Mouse (Mus musculus) heart, postnatal 10 days (tissue): ENCODE data around the gene Gabrp. TPM values are rescaled to one million over a fixed set of nuclear protein-coding genes. Genes with fewer than 3 reads are reported as not detected.

Experiments
- DNase-seq, 2 experiments: peaks; one replicate each; pipeline ENCODE4 v3.0.0; 2021
- intact Hi-C: fragments of 180-260 bp; cut with DNase I; formaldehyde crosslinking; loops from one replicate; pipeline ENCODE4 v1.15.1; 2025
- total RNA-seq, 2 experiments: library from RNA; stranded (reverse); gene quantifications; 2 replicates each; pipeline ENCODE4 v1.2.3; 2021

Gene Gabrp
- not detected for total RNA-seq

DNA sequence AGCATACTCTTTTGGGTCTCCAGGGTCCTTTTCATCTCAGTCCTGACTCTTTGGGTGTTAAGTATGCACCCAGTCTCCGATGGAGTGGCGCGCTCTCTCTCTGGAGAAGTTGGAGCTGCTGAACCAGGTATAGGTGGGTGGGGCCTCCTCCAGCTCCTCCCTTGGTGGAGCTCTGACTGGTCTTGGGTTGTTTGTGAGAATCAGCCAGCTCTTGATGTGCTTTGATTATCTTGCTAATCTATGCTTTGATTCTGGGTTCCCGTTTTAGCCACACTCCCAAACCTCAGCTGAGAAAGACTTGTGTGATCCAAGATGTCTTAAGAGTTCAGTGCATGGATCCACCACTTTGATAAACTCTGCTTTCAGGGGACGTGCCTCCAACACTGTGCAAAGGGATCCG, at the start of gene Gabrp:
Gene Gabrp (minus strand): TSS at position 101 of the 400 bp plus-strand sequence.
- DNase-seq, result no peak
- intact Hi-C loops, result no loop called here

DNA sequence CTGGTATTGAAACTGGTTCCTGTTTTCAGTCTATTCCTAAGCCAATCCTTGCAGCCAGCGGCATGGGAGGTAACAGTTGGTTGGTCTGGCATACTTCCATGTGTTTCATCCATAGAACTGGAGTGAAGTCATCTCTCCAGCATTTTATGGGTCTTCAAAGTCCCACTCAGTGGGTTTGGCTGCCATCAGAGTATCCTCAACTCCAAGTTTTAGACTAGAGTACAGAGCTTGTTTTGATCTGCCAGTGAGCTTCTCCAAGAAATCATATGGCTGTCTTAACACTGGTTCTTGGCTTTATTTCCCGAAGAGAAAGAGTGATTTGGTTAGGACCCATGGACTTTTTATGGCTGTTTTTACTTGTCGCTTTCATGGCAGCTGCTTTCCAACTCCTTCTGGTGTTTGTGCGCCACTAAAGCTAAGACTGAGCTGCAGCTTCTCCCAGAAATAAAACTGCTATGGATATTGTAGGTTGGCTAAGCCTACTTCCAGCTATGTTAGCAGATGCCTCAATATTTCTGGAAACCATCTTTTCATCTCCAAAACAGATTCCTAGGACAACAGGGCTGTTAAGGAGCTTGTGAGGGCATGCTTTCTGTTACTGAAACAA, 48.5 kb upstream of the Gabrp start:
- DNase-seq, result no peak
- intact Hi-C loops, result no loop called here

DNA sequence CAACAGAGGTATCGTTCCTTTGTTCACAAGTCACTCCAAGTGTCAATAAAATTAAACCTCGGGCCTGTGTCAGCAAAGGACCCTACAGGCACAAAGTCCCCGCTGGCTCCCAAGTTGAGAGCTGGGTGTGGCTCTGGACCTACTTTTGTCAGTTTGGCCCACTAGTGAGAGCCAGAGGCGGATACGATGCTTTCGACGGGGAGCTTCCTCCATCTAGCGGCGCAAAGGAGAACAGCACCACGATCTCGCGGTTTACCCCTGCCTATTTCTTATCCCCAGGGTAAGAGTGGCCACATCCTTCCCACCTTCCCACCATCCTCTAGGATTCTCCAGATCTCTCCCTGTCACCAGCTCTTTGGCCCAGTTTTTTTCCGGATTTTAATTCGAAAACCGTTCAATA, 35.5 kb upstream of the Gabrp start:
- DNase-seq, result peak; percentile 78 to 84
- intact Hi-C loops, result loop anchor here (1.0 to 10.0 kb wide), 4 partner anchors 279 to 438 kb away; no protein-coding TSS in a partner anchor

DNA sequence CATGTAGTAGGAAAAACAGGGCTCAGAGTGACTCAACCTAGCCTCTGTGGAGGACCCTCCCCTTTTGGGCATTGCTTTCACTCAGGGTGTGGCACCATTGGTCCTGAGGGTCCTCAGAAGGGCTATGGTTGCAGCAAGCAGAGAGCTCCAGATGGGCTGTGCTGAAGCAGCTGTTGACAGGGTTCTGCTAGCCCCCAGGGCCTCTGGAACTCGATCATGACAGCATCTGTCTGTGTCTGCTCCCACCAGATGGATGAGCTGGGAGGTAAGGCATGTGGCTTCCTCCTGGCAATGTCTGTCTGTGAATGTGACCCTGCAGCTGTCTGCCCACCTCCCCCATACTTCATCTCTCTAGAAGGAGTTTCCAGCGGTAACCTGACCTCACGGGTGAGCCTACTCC, 29.0 kb upstream of the Gabrp start:
- intact Hi-C loops, result no loop called here
- peak; percentile 25 to 34 for DNase-seq

DNA sequence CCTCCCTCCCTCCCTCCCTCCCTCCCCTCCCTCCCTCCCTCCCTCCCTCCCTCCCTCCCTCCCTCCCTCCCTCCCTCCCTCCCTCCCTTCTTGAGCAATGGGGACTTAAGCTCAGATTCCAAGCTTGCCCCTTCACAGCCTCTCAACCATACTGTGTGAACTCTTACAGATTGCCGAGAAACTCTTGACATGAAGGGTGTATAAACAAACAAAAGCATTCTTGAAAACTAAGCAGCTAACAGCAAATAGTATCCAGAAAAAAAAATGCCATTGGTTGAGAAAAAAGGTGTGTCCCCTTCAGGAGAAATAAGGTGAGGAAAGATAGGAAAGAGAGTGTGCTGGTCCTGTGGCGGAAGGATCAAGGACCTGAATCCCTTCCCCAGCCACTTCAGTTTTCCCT, 24.4 kb upstream of the Gabrp start:
- intact Hi-C loops, result no loop called here
- DNase-seq, result no peak

DNA sequence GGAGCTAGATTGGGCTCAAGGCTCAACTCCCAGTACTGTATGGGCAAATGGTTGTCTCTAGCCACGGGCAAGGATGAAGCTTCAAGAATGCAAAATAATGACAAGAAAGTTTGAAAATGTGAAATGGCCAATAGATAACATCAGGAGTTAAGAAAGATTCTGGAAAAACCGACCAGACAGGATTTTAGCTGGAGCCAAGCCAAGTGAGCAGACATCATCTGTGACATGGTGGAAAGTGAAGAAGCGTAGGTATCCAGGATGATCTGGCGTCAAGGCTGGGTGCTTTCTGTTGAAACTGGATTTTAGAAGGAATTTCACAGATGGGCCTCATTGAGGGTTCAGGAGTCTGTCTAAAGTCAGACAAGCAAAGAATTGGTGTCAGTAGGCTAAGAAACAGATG, 20.2 kb upstream of the Gabrp start, which contains the start of gene D130052B06Rik:
Gene D130052B06Rik (plus strand): TSS at position 317 of the 400 bp plus-strand sequence.
- intact Hi-C loops, result no loop called here
- no peak for DNase-seq

DNA sequence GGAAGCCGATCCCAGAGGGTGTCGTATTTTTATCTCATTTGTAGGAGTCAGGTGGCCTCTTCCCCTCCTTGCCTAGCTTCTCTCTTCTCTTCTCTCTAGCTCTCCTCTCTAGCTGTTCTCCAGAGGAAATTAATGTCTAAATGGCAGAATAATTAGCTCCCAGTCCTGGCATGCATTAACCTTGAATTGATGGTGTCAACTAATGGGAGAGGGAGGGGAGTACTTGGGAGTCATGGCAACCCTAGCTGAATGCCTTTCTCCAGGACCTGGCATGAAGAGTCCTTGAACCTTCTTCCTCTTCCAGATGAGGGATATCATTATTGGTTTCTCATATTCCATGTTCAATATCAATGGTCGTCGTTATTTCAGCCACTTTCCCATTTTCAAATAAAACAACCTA, 17.9 kb upstream of the Gabrp start:
- DNase-seq, result no peak
- intact Hi-C loops, result no loop called here

DNA sequence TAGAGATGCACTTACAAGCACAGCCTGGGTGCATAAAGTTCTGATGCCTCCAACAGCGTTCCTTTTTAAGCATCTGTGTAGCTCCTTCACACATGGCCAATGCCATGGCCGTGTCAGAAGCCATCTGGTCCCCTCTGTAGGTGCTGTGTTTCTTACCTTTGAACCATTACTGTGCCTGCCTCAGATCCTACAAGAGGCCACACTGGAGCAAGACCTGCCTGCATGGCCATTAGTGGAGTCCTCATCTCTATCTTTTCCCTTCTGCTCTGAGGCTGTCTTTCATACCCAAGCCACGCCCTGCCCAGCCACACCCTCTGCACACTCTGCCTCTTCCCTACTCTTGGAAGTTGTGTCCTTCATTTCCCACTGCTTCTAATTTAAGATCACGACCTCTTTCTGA, 14.1 kb upstream of the Gabrp start:
- DNase-seq, result no peak
- intact Hi-C loops, result no loop called here

DNA sequence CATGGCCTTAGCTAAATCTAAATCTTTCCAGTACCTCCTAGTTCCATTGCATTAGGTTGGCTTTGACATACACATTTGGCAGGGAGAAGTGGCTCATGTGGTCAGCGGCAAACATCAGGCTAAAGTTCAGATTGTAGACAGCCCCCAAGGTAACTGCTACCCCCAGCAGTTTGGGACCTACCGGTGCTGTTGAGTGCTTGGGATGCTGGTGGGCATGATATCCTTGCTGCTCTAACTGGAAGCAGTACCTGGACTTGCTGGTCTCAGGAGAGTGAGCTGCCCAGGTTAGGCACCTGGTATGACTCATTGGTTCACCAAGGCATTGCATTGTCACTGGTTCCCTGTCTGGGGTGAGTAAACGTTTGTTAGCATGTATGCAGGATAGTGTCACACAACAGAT, 12.0 kb upstream of the Gabrp start:
- intact Hi-C loops, result no loop called here
- no peak for DNase-seq

DNA sequence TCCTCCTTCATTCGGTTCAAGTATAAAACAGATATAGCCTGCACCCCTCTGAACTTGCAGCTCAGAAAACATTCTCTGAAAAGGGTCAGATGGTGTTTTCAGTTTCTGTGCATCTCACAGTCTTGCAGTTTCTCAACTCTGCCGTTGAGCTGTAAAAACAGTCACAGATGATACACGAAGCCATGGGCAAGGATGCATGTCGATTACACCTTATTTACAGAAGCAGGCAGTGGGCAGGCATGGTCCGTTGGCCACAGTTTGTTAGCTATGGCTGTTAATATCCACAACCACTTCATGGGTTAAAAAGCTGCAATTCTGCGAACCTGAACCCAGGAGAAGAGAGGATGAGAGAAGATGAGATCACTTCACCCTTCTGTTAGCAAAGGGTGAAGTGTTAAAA, 7.9 kb upstream of the Gabrp start:
- DNase-seq, result no peak
- intact Hi-C loops, result no loop called here

DNA sequence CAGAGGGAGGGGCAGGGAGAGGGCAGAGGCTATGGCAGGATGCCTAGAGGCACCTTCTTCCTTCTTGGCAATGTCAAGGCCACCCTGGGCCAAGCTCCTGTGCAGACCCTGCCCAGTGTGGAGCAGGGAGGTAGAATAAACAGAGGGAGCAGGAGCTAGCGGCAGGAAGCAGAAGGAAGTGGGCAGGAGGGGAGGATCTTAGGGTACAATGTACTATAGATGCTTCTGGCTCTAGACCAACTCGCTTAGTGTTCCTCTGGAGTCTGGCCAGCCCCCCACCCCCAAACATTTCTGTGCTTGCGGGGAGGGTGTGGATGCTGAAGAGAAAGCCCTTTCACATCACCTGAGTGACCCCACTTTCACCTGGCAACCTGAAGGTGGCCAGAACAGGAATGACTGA, 862 bp upstream of the Gabrp start:
- intact Hi-C loops, result no loop called here
- no peak for DNase-seq

DNA sequence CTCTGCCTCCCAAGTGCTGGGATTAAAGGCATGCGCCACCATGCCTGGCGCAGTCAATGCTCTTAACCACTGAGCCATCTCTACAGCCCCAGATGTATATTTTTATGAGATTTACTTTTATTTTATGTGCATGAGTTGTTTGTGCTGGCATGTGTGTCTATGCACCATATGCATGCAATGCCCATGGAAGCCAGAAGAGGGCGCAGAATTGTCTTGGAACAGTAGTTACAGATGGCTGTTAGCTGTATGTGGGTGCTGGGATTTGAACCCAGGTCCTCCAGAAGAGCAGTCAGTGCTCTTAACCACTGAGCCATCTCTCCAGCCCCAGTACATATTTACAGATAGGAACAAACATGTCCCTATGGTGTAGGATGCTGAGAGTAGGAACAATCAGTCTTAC, 3.8 kb downstream of the Gabrp start:
- intact Hi-C loops, result no loop called here
- peak in 1 of 2 experiments; percentile 6 for DNase-seq

DNA sequence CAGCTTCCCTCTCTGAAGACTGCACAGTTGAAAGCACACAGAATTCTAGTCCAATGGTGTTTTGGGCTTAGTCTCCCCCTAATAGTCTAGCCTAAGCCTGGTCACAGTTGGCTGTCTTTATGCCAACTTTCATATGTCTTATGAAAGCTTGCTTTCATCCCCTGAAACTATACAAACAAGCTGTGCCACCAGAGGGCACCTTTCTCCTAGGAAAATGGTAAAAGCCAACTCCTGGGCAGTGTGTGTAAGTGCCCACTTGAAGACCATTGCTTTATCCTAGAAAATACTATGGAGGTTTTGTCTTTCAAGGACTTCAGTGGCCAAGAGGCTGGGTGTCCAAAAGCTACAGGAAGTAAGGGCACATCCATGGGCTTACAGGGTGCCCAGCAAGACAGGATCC, 8.3 kb downstream of the Gabrp start:
- DNase-seq, result peak in 1 of 2 experiments; percentile 5
- intact Hi-C loops, result no loop called here

DNA sequence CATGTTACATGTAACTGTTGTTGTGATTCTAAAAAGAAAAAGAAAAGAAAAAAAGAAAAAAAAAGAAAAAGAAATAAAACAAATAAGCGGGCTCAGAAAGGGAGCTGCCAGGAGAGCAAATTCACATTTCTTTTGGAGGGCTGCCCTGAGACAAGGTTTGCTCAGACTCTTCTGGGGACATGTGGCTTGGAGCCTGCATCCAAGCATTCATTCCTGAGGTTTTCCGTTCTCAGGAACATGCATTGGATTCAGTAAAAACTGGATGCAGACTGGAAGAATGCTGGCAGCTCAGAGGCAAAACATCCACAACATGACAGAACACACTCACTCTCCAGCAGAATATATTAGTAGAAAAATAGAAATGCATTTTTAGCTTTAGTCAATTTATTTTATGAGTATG, 14.8 kb downstream of the Gabrp start:
- no peak for DNase-seq
- intact Hi-C loops, result no loop called here

DNA sequence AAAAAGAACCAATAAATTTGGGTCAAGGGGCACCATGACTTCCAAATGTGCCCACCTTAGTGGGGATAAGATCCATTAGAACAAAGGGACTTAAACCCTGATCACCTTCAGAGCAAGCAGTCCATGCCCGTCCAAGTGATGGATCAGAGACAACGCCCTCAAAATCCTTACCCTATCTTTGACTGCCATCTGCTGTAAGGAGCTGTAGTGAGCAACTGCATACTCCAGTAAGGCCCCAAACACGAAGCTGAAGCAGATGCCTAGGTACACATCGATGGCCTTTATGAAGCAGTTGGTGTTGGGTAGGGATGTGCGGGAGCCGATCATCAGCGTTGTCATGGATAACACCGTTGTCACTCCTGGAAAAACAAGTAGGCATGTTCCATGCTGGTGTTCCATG, 24.6 kb downstream of the Gabrp start:
- intact Hi-C loops, result loop anchor here (2.0 kb wide), 1 partner anchor 377 kb away; no protein-coding TSS in a partner anchor
- DNase-seq, result peak in 1 of 2 experiments; percentile 4

DNA sequence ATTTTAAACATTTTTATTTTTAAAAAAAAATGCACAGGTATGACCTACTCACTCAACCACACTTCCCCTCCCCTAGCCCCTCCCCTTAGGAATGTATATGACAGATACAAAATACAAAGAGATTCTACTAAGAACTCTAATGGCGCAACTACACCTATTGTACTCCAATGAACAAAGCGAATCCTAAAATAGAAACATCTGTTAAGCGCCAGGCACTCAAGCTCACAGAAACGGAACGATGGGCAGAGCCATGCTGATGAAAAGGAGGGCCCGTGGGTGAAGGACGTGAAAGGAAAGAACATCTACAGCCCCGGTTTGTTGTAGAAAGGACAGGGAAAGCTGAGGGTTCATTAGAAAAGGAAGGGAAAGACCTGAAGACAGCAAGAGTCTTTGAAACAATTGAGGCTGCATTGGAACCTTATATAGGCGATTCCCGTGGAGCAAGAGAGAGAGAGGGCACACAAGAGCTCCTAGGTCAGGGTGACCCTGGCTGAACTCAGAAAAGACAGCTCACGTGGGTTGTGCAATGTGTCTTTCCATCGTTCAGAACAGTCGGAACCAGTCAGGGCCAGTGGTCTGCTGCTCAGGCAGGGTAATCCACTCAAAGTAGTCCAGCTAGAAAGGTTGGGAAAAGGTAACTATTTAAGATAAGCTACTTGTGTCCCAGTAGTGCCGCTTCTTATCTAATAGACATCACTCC, 27.7 kb downstream of the Gabrp start:
- intact Hi-C loops, result no loop called here
- DNase-seq, result peak in 1 of 2 experiments; percentile 1

DNA sequence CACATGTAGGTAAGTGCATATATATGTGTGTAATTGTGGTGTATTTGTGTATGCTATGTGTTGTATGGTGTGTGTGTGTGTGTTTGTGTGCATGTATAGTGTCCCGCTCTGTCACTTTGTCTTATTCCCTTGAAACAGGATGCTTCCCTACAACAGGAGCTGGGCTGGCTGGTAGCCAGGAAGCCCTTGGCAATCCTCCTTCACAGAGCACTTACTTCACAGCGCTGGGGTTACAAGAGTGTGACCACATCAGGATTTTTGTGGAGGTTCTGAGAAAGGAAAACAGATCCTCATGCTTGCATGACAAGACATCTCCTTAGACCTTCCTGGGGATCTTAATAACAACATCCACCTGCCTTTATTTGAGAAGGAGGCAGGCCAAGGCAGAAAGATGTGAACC, 31.4 kb downstream of the Gabrp start:
- DNase-seq, result peak; percentile 38 to 40
- intact Hi-C loops, result no loop called here

DNA sequence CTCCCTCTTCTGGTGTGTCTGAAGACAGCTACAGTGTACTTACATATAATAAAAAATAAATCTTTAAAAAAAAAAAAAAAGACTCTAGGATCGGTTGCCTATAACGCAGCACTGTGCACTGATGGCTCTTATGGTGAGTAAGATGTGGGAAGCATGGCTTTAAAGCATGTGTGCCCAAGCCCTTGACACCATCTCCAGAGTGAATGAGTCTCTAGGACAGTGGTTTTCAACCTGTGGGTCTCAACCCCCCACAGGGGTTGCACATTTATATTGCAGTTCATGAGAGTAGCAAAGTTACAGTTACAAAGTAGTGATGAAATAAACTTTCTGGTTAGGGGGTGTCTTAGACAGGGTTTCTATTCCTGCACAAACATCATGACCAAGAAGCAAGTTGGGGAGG, 33.8 kb downstream of the Gabrp start:
- intact Hi-C loops, result no loop called here
- DNase-seq, result no peak

DNA sequence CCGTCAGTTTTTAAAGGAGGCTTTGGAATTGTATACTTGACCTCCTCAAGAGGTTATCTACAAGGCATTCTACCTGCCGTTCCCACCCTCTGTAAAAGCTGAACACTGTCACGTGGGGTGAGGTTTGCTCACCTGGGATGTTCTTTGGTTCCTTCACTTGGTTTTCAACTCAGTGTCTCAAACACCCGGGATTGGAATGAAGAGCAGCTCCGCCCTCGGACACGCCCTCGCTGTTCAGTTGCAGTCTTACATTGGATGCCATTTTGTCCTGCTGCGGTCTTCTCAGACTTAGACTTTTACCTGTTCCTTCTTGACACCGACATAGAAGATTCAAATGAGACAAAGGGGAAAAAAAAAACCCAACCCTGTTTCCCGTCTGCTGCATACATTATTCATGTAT, 34.6 kb downstream of the Gabrp start:
- DNase-seq, result no peak
- intact Hi-C loops, result no loop called here

DNA sequence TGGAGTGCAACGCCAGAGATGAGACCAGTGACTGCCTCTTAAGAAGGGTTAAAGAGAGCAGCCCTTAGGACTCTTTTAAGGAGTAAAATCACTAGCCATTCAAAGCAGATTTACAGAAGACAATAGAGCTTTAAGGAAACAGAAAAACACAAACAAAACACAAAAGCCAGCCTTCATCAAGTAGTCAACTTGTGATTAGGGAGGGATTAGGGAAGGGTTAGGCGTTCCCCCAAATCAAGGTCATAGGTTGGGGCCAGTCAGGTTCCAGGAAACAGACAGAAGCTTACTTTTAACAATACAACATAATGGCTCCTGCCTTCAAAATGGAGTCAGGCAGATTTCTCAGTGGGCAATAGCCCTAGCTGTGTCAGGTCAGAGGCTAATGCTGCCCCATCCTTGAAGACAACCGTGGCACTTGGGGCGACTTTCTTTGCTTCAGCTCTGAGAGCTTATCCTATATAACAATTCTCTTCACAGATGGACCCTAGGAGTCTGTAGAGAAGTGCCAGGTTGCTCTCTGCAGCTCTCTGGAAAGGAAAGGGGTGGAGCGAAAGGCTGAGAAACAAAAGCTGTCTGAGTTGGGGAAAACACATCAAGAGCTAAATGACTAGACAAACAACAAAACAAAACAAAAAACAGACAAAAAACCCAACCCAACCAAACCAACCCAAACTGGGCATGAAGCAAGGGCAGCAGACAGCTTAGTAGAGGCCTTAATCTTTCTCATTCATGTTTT, 41.2 kb downstream of the Gabrp start:
- intact Hi-C loops, result no loop called here
- DNase-seq, result no peak

DNA sequence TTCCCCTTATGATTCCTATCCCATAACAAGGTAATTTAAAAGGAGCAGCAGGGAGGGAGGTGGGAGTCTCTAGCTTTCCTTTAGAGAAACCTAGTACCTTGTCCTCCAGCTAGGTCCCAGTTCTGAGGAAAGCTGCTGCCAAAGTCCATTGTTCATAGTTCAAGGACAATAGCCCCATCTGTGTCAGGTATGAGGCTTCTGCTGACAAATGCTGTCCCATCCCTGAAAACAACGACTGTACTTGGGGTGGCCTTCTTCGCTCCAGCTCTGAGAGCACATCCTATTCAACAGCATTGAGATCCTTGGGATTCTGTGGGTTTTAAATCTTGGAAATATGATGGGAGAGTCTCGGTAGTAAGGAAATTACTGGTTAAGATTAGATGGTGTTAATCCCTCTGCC, 42.1 kb downstream of the Gabrp start:
- DNase-seq, result no peak
- intact Hi-C loops, result no loop called here

DNA sequence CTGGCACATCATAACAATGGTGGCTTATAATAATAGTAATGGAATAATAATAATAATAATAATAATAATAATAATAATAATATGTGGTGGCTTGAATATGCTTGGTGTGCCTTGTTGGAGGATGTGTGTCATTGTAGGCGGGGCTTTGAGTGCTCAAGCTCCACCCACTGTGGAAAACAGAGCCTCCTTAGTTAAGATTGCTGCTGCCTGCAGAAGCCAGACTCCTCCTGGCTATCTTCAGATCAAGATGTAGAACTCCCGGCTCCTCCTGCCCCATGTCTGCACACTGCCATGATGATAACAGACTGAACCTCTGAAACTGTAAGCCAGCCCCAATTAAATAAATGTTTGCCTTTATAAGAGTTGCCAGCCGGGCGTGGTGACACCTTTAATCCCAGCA, 44.2 kb downstream of the Gabrp start:
- DNase-seq, result no peak
- intact Hi-C loops, result no loop called here
